Mouse (Mus musculus) olfactory bulb, adult 2 months (tissue): ENCODE data around the gene Hhip. TPM values are rescaled to one million over a fixed set of nuclear protein-coding genes. Genes with fewer than 3 reads are reported as not detected.

ENCODE experiments used
- H3K27ac ChIP-seq: fragments of 200-500 bp; 2 replicates; pipeline ENCODE4 v1.5.1; 2012; ENCODE audit warnings: low read depth, low read length; ENCODE audit not compliant: insufficient read depth
- H3K4me1 ChIP-seq: fragments of 200-500 bp; 2 replicates; pipeline ENCODE4 v1.6.1; 2012; ENCODE audit warnings: low read length; ENCODE audit not compliant: control insufficient read depth, insufficient read depth
- H3K4me3 ChIP-seq: fragments of 200-500 bp; 2 replicates; pipeline ENCODE4 v1.5.1; 2012; ENCODE audit warnings: mild to moderate bottlenecking, low read depth, low read length, moderate library complexity; ENCODE audit not compliant: insufficient read depth
- CTCF ChIP-seq: fragments of 200-500 bp; IDR thresholded peaks from 2 replicates; pipeline ENCODE4 v1.5.1; 2012; ENCODE audit warnings: low read depth, mild to moderate bottlenecking, low read length, moderate library complexity; ENCODE audit not compliant: insufficient read depth
- POLR2A ChIP-seq: fragments of 200-500 bp; IDR thresholded peaks from 2 replicates; pipeline ENCODE4 v1.6.1; 2012; ENCODE audit warnings: mild to moderate bottlenecking, low read depth, low read length, moderate library complexity; ENCODE audit not compliant: insufficient read depth
- WGBS: fragments of 180-500 bp; shearing (Covaris S2); methylation state at CpG from one replicate; pipeline ENCODE4 v1.1.7; 2018; 5-methylcytosine and 5-hydroxymethylcytosine counted together
- polyA plus RNA-seq: library from polyadenylated mRNA; stranded (reverse); fragments of >200 nt; gene quantifications from 2 replicates; pipeline ENCODE4 v1.2.4, GENCODE M21; 2012; ENCODE audit warnings: low replicate concordance; ENCODE audit not compliant: missing spikeins, insufficient read depth, insufficient read length

The Hhip gene
- polyA plus RNA-seq, 1 experiment = not detected

DNA sequence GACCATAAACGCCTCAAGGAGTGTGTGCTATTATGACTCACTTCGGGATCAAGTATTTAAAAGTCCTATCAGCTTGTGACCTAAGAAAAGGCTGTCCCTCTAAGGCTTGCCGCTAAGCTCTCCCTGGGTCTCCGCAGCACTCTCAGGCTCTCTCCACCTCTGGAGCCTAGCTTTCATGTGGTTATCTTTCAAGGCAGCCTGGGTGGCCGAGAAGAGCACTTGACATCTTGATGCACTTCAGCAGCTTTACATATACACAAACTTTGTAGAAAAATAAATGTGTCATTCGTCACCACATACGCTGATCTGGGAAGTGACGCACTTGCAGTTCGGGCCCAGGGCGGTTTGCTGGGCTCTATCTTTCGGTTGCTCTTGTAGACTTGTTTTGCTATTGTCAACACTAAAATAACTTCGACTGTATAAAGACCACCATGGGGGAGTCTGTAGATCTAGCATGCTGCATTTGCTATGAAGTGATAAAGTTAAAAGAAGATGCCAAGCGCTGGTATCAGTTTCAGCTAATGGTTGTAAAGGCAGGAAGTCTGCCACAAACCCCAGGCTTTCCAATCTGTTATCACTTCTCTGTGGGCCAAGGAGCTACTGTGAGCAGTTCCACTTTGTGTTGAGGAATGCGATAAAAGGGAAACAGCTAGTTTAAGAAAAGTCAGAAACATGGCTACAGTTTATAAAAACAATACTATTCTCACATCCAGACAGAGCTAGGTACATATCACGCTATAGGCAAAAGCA, 8.4 kb downstream of the Hhip start:
- H3K27ac ChIP-seq = no peak overlapping the region
- H3K4me1 ChIP-seq = no peaks in the 10 kb centered on the region
- 85% methylated on average over 15 of the region's 15 CpGs for WGBS
- no peak overlapping the region for H3K4me3 ChIP-seq
- no peak for TF ChIP-seq POLR2A
- TF ChIP-seq CTCF = no peak

DNA sequence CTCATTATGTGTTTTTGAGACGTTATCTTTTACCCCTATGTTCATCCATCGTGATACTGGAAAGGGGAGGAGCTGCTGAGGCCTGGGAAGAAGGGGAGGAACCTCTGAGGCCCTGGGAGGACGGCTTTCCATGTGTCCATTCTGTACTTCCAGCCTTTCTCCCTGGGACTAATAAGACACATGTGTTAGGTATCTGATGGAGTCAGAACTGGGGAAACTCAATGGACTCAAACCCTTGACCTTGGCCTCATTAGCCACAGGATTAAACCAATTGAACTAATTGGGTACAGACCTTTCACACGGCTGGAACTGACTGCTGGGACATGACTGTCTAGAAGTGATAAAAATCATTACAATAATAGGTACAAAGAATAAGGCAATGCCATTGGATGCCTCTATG, 9.6 kb downstream of the Hhip start:
- Histone ChIP-seq H3K4me3 (no peak overlapping the region), H3K4me1 (no peaks in the 10 kb centered on the region), H3K27ac (no peak overlapping the region)
- no peak for TF ChIP-seq POLR2A
- no peak for TF ChIP-seq CTCF
- 73% methylated on average over 4 of the region's 4 CpGs for WGBS

DNA sequence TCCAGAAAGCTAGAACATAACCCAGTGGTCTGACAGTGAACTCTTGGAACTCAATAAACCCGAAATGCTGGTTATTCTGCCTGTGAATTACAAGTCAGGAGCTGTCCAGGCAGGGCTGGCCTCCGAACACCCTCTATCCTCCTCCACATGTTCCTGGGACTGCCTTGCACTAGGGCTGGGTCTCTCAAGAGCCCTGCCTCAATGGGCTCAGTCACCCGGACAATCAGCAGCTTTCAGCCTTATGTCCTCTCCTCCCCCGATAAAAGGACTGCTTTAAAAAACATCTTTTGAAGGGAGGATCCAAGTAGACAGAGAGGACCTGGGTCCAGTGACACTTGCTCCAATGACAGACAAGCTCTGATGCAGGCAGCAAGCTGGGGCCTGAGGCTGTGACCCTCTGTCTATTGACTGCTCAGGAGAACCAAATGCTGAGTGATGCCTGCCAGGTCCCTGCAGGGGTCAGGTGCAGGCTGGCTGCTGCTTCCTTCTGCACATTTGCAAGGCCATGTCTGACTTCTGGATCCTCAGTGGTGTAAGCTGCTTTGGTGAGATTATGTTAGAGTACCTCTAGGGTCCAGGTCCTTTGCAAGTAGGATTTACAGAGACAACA, 20.1 kb downstream of the Hhip start:
- Histone ChIP-seq H3K4me3 (no peak overlapping the region), H3K27ac (no peak overlapping the region), H3K4me1 (no peaks in the 10 kb centered on the region)
- 65% methylated on average over 4 of the region's 4 CpGs for WGBS
- TF ChIP-seq CTCF (no peak), POLR2A (no peak)

DNA sequence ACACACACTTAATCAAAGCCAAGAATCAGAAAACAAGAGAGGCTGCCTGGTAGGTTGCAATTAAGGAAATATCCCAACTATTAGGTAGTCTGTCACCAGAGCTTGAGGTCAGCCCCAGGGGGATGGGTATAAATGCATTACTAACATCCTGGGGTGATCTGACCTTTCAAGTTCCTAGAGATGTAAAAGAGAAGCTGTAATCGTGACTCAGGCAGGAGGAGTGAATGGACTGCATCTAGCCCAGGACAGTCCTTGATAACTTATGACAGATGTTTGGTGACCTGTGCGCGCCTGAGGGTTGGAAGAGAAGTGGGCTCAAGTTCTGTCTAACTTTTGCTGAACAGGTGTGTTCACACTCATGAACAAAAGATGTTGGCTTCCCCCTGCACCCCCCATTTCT, 25.2 kb downstream of the Hhip start:
- WGBS = 76% methylated on average over 3 of the region's 3 CpGs
- Histone ChIP-seq H3K4me3 (no peak overlapping the region), H3K4me1 (no peaks in the 10 kb centered on the region), H3K27ac (no peak overlapping the region)
- no peak for TF ChIP-seq CTCF
- no peak for TF ChIP-seq POLR2A

DNA sequence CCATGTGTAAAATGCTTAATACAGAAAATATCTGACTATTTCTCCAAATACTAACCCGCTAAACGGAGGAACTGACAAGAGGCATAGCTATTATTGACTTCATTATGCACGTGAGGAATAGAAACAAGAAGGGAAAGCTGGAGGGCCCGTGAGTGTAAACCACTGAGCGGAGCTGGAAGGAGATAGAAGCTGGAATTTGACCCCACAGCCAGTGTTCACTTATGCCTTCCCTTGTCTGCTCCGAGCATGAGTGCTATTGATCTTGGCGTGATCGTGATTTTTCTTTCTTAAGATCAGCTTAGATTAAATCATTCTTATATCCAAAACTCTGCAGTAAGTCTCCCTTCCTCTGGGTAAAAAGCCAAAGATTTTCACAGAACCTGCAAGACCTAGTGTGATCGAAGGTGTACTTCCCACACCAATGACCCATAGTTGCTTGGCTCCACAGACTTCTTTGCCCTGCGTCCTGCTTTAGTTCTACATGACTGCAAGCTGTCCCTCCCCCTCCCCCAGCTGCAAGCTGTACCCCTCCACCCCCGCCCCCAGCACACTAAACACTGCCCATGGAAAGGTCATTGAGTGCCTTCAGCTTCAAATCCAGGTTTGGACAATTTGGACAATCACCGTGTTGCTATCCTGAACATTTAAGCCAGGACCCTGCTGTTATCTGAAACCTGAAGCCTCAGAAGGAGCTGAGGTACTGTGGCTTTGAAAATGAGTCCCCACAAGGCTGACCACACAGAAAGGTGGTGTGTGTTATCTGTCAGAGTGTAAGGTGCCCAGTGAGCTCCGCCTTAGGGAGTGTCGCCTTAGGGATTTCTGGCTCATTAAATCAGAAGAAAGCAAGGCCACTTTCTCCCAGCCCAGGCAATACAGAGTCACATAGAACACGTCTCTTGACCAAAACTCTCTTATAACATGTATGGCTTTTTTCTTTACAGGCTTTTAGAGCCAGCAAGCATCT, 26.2 kb downstream of the Hhip start:
- WGBS = 75% methylated on average over 15 of the region's 15 CpGs

DNA sequence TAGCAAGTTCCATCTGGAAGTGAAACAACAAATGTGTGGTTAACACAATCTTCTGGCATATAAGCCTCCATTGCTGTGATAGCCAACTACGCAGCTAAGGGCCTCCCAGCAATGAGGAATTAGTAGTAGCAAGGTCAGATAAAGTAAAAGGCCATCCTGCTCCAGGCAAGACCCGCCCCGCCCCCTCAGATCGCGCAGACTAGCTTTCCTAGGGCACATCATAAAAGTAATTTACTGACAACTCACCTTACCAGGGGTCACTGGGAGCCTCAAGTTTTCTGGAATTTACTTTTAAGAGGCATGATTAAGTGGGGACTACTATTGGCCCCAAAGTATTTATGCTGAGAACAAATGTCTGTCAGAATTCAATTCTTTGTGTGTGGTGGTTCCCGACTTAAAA, 28.2 kb downstream of the Hhip start:
- Histone ChIP-seq H3K4me1 (no peaks in the 10 kb centered on the region), H3K27ac (no peak overlapping the region), H3K4me3 (no peak overlapping the region)
- WGBS = 89% methylated on average over 6 of the region's 6 CpGs
- TF ChIP-seq CTCF (no peak), POLR2A (no peak)

More for the DNA sequence above, 26.2 kb downstream of the Hhip start:
- Histone ChIP-seq H3K27ac (no peak overlapping the region), H3K4me3 (no peak overlapping the region), H3K4me1 (no peaks in the 10 kb centered on the region)
- TF ChIP-seq POLR2A (no peak), CTCF (no peak)

DNA sequence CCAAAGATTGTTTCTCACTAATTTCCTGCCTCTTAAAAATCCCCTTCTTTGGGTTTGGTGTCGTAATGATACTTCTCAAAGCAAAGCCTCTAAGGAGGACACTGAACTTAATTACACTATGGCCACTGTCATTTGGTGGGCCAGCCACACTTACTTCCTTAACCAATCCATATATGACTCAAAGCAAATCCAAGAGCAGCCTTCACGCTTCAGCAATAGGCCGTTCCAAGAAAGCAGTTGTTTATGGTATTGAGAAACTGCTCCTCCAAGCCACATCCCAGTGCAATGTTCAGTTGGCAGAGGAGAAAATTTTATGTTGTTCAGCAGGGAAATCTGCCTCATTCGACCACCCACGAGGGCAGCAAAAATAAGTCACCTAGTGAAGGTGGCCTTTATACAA, 37.3 kb downstream of the Hhip start:
- Histone ChIP-seq H3K4me1 (no peaks in the 10 kb centered on the region), H3K27ac (no peak overlapping the region), H3K4me3 (no peak overlapping the region)
- no peak for TF ChIP-seq CTCF
- TF ChIP-seq POLR2A = no peak
- WGBS = 93% methylated on average over 5 of the region's 5 CpGs

DNA sequence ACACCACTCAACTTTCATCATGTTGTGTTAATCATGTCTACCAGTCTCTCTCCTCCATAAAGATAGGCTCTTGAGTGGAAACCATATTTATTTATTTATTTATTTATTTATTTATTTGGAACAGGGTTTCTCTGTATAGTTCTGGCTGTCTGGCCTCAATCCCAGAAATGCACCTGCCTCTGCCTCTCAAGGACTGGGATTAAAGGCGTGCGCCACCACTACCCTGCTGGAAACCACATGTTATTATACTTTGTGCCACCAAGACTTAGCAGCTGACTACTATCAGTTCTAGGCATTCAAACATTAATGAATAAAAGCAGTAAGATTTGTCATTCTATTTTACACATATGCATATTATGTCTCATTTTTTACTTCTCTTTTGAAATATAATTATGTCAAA, 42.0 kb downstream of the Hhip start:
- Histone ChIP-seq H3K27ac (no peak overlapping the region), H3K4me3 (no peak overlapping the region), H3K4me1 (no peaks in the 10 kb centered on the region)
- 85% methylated on average over 2 of the region's 2 CpGs for WGBS
- TF ChIP-seq POLR2A (no peak), CTCF (no peak)
